Mouse (Mus musculus) cerebellum, postnatal 10 days (tissue): ENCODE measurements around the gene Atg16l2.

ENCODE experiments used
- DNase-seq, 2 experiments: peaks; one replicate each; pipeline ENCODE4 v3.0.0; 2021; ENCODE audit warnings: mixed read lengths in 2 of 2

Atg16l2 gene

GRCm38 (mm10) chr7:101321218-101321827 lies 19.3 kb upstream of the Atg16l2 start:
- DNase-seq, result peak; percentile 60 to 68

- DNase-seq, result peak; percentile 77 to 79
Observed at GRCm38 (mm10) chr7:101320399-101321217, 18.6 kb upstream of the Atg16l2 start.

- no peak for DNase-seq
Observed at GRCm38 (mm10) chr7:101319796-101320195, 17.7 kb upstream of the Atg16l2 start.

- no peak for DNase-seq
Observed at GRCm38 (mm10) chr7:101318848-101319247, 16.8 kb upstream of the Atg16l2 start.

- DNase-seq, result no peak
Observed at GRCm38 (mm10) chr7:101317014-101317413, 15.0 kb upstream of the Atg16l2 start, which contains the start of gene Stard10. TSS of gene Stard10 (plus strand) at chr7:101317086.

- no peak for DNase-seq
Observed at GRCm38 (mm10) chr7:101316591-101317001, 14.5 kb upstream of the Atg16l2 start.

- DNase-seq, result no peak
Observed at GRCm38 (mm10) chr7:101315699-101316098, 13.6 kb upstream of the Atg16l2 start.

GRCm38 (mm10) chr7:101314396-101314795 lies 12.3 kb upstream of the Atg16l2 start:
- no peak for DNase-seq

- DNase-seq, result no peak
Observed at GRCm38 (mm10) chr7:101313033-101313432, 11.0 kb upstream of the Atg16l2 start.

- no peak for DNase-seq
Observed at GRCm38 (mm10) chr7:101311061-101311460, 9.0 kb upstream of the Atg16l2 start.

- peak; percentile 98 to 99 for DNase-seq
Observed at GRCm38 (mm10) chr7:101310327-101311028, 8.4 kb upstream of the Atg16l2 start.

- no peak for DNase-seq
Observed at GRCm38 (mm10) chr7:101309985-101310326, 7.9 kb upstream of the Atg16l2 start.

GRCm38 (mm10) chr7:101306841-101307240 lies 4.8 kb upstream of the Atg16l2 start:
- DNase-seq, result no peak

GRCm38 (mm10) chr7:101302691-101303090 lies 640 bp upstream of the Atg16l2 start:
- DNase-seq, result no peak

- DNase-seq, result no peak
Observed at GRCm38 (mm10) chr7:101301361-101301880, 630 bp downstream of the Atg16l2 start.

- DNase-seq, result no peak
Observed at GRCm38 (mm10) chr7:101298375-101298774, 3.7 kb downstream of the Atg16l2 start.

- DNase-seq, result peak; percentile 60 to 67
Observed at GRCm38 (mm10) chr7:101297023-101297405, 5.0 kb downstream of the Atg16l2 start.

- peak; percentile 91 to 93 for DNase-seq
Observed at GRCm38 (mm10) chr7:101296252-101297022, 5.6 kb downstream of the Atg16l2 start.

- DNase-seq, result no peak
Observed at GRCm38 (mm10) chr7:101295438-101295837, 6.6 kb downstream of the Atg16l2 start.

- DNase-seq, result no peak
Observed at GRCm38 (mm10) chr7:101293611-101294010, 8.4 kb downstream of the Atg16l2 start.

GRCm38 (mm10) chr7:101293138-101293537 lies 8.9 kb downstream of the Atg16l2 start:
- DNase-seq, result no peak

- no peak for DNase-seq
Observed at GRCm38 (mm10) chr7:101292696-101293095, 9.4 kb downstream of the Atg16l2 start.

GRCm38 (mm10) chr7:101292086-101292485 lies 10.0 kb downstream of the Atg16l2 start:
- DNase-seq, result no peak
